ENCODE assay signal across 9 mouse cellular contexts in genomic region chr3:58657356-58657755, GRCm38 (mm10). TPM values are rescaled to one million over a fixed set of nuclear protein-coding genes. Genes with fewer than 3 reads are reported as not detected.
DNase-seq lines count a peak whose midpoint lies in the region; ATAC-seq and TF ChIP-seq lines count a peak whose summit lies in the region.
"Had no signal": no experiment of that assay in that cellular context is flagged by ENCODE, and none has a peak within 500 bp of the region (broad histone marks: within the 10 kb centered on the region; RNA-seq: fewer than 3 reads in every experiment).

No protein-coding gene starts in this region.

- H3K4me2 ChIP-seq in forebrain, embryonic 14.5 days (ENCODE audit: low read length): no peak overlapping the region
- H3K4me2 ChIP-seq: limb, embryonic 15.5 days had no signal

- intact Hi-C loops in left cerebral cortex, postnatal 4 days (cut with DNase I): loop anchor here (5.0 kb wide), 2 partner anchors 125 to 400 kb away; no protein-coding TSS in a partner anchor

- no peak for TF ChIP-seq POLR2A in cortical plate, adult 2 months (IDR thresholded peaks at IDR 0.05; ENCODE audit: extremely low read depth, insufficient read depth, low read length)

- no peaks in the 10 kb centered on the region for H3K4me1 ChIP-seq in cortical plate, adult 2 months (ENCODE audit: control insufficient read depth, insufficient read depth, low read length)
- H3K4me1 ChIP-seq in forebrain, embryonic 14.5 days (ENCODE audit: control insufficient read depth, insufficient read depth, low read length): no peaks in the 10 kb centered on the region
- H3K4me1 ChIP-seq: limb, embryonic 15.5 days had no signal

- H3K4me3 ChIP-seq in cortical plate, adult 2 months (ENCODE audit: insufficient read depth, low read length): no peak overlapping the region
- no peak overlapping the region for H3K4me3 ChIP-seq in forebrain, embryonic 14.5 days (ENCODE audit: low read depth, low read length)
- H3K4me3 ChIP-seq: limb, embryonic 15.5 days had no signal

- WGBS in forebrain, embryonic 14.5 days: 27% methylated on average over 2 of the region's 2 CpGs

- no peak overlapping the region for H3K27ac ChIP-seq in cortical plate, adult 2 months (ENCODE audit: insufficient read depth, low read length)
- H3K27ac ChIP-seq in forebrain, embryonic 14.5 days (ENCODE audit: low read depth, low read length): no peak overlapping the region
- H3K27ac ChIP-seq: limb, embryonic 15.5 days had no signal

- DNase-seq in left cerebral cortex, postnatal 4 days: peak; percentile 56
- no peak for DNase-seq in left cerebral cortex, adult 8-10 months (ENCODE audit: low spot score in 2 of 2)
- peak; percentile 29 for DNase-seq in MN1 (ENCODE audit: low spot score)
- DNase-seq in kidney, postnatal 25 days: peak; percentile 71 to 76
- DNase-seq in retina, postnatal 1 day: peak; percentile 65
- DNase-seq in frontal cortex, postnatal 14 days (ENCODE audit: low spot score in 2 of 2): no peak
- no peak for DNase-seq in forebrain, embryonic 14.5 days (ENCODE audit: low spot score)

- no peaks in the 10 kb centered on the region for H3K27me3 ChIP-seq in forebrain, embryonic 14.5 days (replicated peaks; ENCODE audit: control insufficient read depth, insufficient read depth, low read length)
- H3K27me3 ChIP-seq: limb, embryonic 15.5 days had no signal

- peak; percentile 32; the same call in 1 of the 2 replicates for TF ChIP-seq CTCF in cortical plate, adult 2 months (IDR thresholded peaks at IDR 0.05; ENCODE audit: extremely low read depth, insufficient read depth, low read length)

- H3K9ac ChIP-seq in forebrain, embryonic 14.5 days (ENCODE audit: low read length): no peak overlapping the region
- H3K9ac ChIP-seq: limb, embryonic 15.5 days had no signal

- H3K9me3 ChIP-seq in forebrain, embryonic 14.5 days (replicated peaks; ENCODE audit: control insufficient read depth, low read length): no peaks in the 10 kb centered on the region
- H3K9me3 ChIP-seq: limb, embryonic 15.5 days had no signal

- ATAC-seq in forebrain, embryonic 14.5 days: no peak

- no peaks in the 10 kb centered on the region for H3K36me3 ChIP-seq in forebrain, embryonic 14.5 days (ENCODE audit: control insufficient read depth, insufficient read depth, low read length)
- H3K36me3 ChIP-seq: limb, embryonic 15.5 days had no signal

RNA-seq across cellular contexts. Expression of gene Erich6, which starts 20.3 kb away (rescaled TPM):
- under 1 TPM; 0.56 to 0.72 TPM for total RNA-seq in left cerebral cortex, postnatal 4 days (2021)
- 1 to 10 TPM; 1.0 to 1.9 (median 1.5) TPM for total RNA-seq in left cerebral cortex, adult 8-10 months (2022)
- polyA plus RNA-seq in cortical plate, adult 2 months (2012; rRNA removed): 2.7 and 3.2 TPM in 2 replicates
- 0.10 and 0.13 TPM in 2 replicates for polyA plus RNA-seq in forebrain, embryonic 14.5 days (2014; fragmentation: Nextera tagmentation; extraction: Ambion mirVana)

RNA-seq across cellular contexts. Expression of gene Siah2, which starts 34.8 kb away (rescaled TPM):
- total RNA-seq in left cerebral cortex, postnatal 4 days (2021): 10 to 100 TPM; 19.4 to 23.2 TPM
- total RNA-seq in left cerebral cortex, adult 8-10 months (2022): 10 to 100 TPM; 13.7 to 17.1 (median 16.5) TPM
- 15.3 and 15.6 TPM in 2 replicates for polyA plus RNA-seq in cortical plate, adult 2 months (2012; rRNA removed)
- 6.9 and 7.6 TPM in 2 replicates for polyA plus RNA-seq in forebrain, embryonic 14.5 days (2014; fragmentation: Nextera tagmentation; extraction: Ambion mirVana)

Comparison
In these comparisons a context has a peak if more than half of its experiments do, and no peak if none do; other contexts are left out.
1. DNase-seq: peak in left cerebral cortex, postnatal 4 days (single experiment), MN1 (single experiment), kidney, postnatal 25 days (2 of 2) and retina, postnatal 1 day (single experiment); none in left cerebral cortex, adult 8-10 months (0 of 2), frontal cortex, postnatal 14 days (0 of 2) and forebrain, embryonic 14.5 days (single experiment).